Mouse (Mus musculus): ENCODE measurements at regions not wholly inside any gene's neighbourhood (a gene's known extent, or its start where the extent isn't known, plus 50 kb on each side); places are given as distances from the start of the nearest gene placed in this dataset.

DNA sequence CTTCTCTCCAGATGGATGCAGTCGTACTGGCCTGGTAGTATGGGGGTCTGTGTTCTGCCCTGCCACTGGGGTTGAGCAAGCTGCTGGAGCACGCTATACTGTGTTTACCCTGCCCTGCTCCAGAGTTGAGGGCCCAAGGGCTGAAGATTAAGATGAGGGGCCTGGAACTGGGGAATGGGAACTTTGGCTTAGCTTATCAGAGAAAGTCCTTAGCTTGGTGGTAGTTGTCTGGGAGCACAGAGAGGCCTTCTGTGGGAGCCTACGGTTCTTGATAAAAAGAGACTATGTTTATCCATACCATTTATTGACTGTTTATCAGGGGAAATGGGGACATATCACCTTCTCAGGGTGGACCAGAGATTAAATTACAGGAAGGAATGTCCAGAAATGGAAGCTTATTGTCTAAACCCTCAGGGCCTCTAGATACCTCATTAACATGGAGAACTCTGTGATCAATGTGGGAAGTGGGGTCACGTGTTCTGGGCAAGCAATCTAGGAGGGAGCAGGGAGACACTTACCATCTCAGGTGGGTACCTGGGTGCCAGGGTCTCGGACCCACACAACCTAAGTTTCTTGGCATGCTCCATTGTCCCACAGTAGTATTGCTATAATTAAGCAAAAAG lies 58.7 kb downstream of the Mycn start:
- no peak for DNase-seq (ENCODE audit: low spot score in 2 of 2)

DNA sequence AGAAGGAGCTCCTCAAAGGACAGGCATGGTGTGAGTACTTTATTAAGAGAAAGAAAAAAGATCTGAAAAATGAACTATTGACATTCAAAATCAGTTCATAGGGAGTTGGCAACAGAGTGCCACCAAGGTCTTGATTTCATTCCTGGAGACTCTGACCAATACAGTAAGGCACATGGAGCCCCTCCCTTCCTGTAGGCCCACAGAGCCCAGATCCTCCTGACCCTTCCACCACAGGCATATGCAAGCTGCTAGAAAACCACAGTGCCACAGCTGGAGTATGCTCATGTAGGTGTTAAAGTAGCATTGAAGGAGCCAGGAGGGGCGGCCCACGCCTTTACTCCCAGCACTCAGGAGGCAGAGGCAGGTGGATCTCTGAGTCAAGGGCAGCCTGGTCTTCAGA lies 63.7 kb downstream of the Mycn start:
- DNase-seq (ENCODE audit: low spot score in 2 of 2): no peak

DNA sequence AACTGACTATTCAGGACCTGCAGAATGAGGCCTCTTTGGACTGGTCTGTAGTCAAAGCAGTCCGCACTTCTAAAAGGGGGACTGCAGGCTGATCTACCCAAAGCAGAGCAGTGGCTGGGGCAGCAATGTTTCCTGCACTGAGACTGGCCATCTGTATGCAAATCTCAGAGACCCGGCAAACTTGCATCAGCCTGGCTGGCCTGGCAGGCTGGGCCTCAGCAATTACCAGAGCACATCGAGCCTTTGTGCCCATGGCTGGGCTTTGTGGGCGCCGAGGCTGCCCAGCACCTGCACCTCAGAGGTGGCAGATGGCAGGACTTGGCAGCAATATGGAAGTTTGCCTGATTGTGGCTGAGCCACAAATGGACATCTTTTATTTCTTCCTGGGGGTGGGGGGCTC lies 64.2 kb downstream of the Mycn start:
- peak; percentile 53 to 73 for DNase-seq (ENCODE audit: low spot score in 2 of 2)

DNA sequence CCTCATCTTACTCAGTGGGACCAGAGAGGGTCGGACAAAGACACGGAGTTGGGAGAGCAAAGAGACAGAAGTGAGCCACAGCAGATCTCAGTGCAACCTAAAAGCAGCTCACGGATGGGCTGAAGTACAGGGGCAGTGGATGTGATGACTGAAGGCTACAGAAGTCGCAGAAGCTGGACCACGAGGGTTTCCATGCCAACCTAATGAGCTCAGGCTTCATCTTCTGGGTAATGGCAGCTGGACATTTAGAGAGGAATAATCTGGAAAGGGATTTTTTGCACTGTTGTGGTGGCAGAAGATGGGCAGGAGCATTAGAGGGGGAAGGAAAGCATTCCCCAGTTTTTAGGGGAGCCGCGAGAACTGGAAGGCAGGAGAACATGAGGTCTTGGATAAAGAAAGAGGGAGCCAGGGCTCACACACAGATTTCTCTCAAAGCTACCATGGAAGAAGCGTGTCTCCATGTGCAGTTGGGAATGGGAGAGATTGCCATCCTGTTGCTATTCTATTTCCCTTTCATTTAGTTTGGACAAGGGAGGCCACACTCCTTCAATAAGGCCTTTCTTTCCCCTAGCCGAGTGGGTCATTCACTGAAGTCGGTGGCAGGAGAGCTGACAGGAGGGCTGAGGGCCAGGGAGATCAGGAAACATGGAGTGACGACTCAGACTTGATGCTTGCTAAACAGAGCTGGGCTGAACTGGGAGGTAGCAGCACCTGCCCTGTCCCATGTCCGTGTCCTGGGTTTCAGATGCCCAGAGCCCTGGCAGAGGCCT lies 65.6 kb downstream of the Mycn start:
- DNase-seq (ENCODE audit: low spot score in 2 of 2): no peak

DNA sequence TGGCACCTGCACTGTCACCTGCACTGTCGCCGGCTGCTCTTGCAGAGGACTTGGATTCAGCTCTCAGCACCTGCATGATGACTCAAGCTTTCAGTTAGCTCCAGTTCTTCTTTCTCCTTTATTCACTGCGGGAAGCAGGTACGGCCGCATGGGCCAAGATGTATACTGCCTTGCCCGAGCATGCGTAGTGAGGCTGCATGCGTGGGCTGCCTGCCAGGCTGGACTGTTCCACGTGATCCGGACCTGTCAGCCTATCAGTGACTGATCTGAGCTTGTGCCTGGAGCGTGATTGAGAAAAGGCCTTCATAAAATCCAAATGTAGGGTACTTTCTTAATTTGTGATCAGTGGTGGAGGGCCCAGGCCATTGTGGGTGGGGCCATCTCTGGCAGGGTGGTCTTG lies 68.2 kb downstream of the Mycn start:
- no peak for DNase-seq (ENCODE audit: low spot score in 2 of 2)

DNA sequence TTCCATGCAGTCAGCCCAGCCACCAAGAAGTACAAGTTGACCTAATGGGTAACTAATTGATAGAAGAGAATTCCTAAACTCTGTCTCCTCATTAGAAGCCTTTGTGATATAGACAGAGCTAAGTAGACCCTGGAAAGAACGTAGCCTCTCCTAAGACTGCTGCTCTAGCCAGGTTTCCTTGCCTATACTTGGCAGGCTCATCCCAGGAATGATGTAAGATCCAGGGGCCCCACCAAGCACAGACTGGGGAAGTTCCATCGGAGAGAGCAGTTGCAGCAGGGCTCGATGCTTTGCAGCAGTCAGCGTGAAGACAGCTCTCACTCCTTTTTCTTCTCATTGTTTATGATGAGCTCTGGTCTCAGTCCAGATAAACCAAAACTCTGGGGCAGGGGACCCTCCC lies 68.7 kb downstream of the Mycn start:
- no peak for DNase-seq (ENCODE audit: low spot score in 2 of 2)

DNA sequence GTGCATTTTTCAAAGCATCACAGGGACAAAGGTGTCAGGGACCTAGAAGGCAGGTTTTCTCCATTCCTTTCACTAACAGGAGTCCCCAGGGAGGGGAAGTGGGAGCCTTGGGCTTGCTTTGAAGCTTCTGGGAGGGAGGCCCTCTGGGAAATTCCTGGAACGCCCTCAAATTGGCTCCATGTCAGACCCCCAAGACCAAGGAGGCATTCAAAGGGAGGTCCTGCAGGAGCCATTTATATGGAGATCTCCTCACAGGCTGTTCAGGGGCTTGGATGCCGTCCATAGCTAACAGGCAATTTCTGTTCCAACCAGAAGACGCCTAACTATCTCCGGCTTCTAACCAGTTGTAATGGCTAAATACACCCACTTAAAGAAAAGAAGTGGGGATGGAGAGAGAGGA lies 70.4 kb downstream of the Mycn start:
- DNase-seq (ENCODE audit: low spot score in 2 of 2): peak; percentile 47 to 80

DNA sequence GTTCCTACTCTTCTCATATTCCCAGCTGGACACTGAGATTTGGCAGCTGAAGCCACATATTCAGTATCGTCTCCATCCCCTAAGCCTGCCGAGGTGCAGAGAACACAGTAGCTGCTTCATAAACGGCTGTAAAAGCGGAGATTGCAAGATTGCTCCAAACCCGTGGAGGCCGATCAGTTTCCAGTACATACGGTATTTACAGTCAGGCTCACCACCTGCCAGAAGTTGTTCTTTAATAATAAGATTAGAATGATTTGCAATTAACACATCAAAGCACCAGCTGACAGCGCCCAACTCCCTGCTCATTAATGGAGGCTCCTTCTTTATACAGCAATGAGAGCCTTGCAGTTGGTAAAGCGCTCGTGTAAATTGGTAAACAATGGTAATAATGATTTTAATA lies 75.1 kb downstream of the Mycn start:
- peak; percentile 20 to 23 for DNase-seq (ENCODE audit: low spot score in 2 of 2)

DNA sequence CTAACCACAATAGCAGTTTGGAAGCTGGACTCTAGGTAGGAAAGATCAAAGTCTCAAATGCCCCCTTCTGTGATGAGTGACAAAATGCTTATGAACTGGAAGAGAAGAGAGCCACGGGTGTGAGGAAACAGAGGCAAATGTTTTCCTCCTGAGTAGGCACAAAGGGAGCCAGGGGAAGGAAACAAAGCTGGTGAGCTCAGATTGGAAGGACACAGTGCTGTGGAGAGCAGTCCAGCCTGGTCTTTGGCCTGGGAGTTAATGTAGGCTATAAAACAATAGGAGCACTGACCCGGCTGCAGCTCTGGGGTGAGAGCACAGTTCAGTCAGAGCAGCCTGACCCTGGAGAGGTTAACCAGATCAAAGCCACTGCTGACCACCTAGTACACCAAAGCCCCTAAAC lies 91.0 kb downstream of the Mycn start:
- DNase-seq (ENCODE audit: low spot score in 2 of 2): no peak

DNA sequence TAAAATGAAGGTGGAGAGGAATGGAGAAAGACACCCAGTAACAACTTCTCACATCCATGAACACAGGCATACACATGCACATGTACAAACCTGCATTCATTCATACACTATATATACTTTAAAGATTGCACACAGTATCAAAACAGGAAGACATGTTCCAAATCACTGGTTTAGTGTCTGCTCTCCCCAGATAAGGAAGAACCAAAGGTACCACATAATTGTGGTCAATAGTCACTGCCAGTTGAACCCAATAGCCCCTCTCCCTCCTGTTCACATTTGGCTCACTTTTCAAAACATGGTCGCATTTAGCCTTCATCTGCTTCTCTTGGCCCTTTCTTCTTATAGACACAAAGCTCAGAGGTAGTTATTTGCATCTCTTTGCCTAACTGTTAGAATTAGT lies 95.0 kb downstream of the Mycn start:
- DNase-seq (ENCODE audit: low spot score in 2 of 2): no peak

DNA sequence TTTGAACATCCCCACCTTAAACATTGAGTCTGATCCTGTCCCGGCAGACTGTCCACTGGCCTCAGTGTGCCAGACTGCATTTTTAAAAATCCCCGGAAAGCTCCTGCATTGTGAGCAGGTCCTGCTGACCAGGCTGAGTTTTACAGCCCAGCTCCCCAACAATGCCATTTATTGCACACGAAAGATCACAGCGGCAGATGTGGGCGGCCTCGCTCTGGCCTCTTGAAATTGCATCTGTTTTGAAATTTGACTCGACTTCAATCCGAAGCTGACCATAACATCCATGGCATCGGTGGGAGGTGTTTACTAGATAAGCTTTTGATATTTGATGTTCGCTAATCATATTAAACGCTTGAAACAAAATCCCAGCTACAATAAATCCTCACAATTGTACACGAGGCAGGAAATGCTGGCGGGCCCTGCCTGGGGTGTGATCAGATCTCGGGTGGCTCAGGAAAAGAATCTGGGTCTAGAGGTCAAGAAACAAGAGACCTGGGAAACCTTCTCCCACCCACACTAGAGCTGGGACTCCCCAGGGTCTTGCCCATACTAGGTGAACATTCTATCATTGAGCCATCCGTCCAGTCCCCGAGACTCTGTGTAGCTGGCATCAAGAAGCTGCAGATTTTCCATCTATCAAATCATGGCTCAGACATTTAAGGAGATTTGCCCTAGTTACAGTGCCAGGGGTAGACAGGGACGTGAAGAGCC lies 99.3 kb downstream of the Mycn start:
- no peak for DNase-seq (ENCODE audit: low spot score in 2 of 2)

DNA sequence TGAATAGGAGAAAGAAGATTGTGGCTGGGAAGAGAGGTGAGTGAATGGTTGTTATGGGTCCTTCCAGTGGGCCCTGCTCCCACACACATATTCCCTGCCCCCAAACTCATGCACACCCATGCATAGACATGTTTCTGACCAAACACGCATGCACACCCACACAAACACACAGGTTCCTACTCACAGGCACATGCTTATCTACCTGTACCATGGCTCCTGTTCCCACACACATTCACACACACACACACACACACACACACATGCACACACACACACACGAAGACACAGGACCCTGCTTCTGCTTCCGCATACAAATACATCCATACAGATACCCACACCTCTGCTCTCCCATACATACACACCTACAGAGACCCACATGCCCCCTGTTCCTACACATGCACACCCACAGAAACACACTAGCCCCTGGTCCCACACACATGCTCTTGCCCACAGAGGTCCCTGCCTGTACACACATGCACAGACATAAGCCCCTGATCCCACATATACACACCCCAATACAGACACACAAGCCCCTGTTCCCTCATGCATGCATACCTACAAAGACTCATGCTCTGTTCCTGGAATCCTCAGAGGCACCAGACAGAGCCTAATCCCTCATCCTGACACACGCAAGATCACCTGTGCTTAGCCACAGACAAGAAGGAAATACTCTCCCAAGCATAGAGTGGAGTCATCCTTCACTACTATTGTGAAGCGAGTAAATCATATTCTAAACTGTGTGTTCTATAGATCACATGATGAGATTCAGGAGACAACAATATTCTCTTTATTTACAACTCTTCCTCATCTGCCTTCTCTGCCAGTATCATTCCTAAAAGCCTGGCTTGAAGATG lies 100.1 kb downstream of the Mycn start:
- DNase-seq (ENCODE audit: low spot score in 2 of 2): no peak

DNA sequence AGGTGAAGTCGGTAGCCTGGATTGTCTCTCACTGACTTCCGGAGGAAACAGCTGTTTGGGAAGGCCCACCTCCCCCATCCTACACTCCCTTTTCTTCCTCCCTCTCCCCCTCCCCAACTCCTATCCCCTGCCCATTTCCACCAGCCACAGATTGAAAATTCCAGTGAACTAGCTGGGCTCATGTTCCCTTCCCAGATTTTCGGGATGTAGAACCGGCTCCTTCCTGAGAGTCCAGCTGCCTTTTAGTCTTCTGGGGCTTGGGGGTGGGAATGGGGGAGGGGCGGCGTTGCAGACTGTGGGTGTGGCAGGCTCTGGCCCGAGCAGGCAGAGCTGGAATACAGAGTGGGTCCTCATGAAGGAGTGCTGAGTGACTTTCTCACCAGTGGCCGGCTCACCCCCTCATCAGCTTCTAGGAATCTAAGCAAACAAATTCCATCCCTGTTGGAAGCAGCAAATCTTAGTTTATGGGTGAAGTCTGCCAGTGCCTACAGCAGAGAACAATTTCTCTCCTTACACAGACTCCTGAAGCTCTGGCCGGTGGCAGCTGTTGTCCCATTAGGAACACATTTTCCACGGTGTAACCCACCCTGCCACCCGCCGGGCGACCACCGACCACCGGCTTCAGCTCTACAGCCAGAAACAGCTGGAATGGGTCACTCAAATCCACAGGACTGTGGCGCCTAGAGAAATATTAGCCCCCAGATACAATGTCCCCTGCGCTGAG lies 100.9 kb downstream of the Mycn start:
- DNase-seq (ENCODE audit: low spot score in 2 of 2): no peak

DNA sequence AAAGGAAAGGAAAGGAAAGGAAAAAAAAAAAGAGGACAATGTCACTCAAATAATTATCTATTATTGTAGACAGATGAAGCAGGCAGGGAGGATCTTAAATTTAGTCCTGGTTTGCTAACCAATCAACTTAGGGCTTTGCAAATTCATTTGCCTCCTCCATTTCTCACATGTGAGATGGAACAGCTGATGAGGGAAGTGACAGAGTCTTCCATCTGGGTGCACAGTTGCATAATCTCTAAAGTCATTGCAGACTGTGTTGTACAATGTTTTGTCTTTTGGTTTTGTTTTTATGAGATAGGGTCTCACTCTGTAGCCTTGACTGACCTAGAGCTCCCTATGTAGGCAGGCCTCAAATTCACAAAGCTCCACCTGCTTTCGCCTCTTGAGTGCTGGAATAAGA lies 103.9 kb downstream of the Mycn start:
- peak in 1 of 2 experiments; percentile 32 for DNase-seq (ENCODE audit: low spot score in 2 of 2)

DNA sequence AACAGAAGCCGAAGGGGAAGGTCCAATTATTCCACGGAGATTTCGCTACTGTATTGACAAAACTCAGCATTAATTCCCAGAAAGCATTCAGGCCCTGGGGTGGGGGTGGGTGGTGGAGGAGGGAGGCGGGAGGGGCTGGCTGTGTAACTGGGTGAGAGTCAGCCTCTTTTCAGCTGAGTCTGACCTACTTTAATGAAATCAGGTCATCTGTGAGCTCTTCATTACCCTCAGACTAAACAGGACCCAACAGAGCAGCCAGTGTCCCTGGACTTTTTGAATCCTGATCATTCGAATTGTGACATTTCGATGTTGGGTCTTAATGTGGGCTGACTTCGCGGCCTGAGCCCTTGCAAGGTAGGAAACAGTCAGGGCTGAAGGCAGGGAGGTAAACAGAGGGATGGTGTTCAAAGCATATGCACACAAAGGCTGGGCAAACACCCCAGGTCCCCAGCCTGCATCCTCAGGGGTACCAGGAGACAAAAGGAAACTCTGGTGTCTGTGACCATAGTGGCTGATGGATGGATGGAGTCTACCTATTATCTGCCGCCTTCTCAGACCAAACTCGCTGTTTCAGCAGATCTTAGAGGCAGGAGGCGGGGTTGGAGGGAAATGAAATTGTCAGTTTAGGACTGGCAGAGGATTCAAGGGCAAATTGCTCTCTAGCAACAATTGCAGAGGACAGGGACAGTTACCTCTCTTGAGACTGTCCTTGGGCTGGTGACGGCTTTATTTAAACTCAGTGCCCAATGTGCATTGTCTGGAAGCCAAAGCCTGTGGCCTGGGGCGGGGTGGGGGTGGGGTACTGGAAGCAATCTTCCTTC lies 113.7 kb downstream of the Mycn start:
- no peak for DNase-seq (ENCODE audit: low spot score in 2 of 2)

DNA sequence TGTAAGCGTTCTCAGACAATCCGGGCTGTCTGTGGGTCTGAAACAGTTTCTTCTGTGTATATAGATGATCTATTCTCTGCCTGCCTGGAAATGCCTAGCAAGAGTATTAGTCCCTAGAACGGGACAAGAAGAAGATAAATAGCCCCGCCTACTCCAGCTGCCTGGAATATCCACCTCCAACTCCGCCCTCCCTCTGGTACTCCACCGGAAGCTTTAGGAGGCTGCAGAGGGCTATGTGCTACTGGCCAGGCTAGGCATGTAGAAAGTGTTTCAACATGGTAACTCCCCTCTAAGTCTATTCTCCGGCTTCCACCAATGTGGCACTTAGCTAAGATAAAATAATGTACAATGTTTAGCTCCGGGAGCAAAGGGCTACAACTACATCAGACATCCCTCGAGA lies 114.3 kb downstream of the Mycn start:
- no peak for DNase-seq (ENCODE audit: low spot score in 2 of 2)

DNA sequence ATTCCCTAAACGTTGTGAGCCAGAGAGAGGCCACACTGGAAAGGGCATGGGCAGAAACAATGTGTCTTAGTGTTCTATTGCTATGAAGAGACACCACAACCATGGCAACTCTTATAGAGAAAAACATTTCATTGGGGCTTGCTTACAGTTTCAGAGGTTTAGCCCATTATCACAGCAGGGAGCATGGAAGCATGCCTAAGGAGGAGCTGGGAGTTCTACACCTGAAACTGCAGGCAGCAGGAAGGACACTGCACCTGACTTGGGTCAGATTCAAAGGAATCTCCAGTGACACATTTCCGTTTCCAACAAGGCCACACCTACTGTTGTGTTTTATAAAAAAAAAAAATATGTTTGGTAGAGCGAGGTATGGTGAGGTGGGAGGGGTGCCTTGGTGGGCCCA lies 115.3 kb downstream of the Mycn start:
- DNase-seq (ENCODE audit: low spot score in 2 of 2): no peak

DNA sequence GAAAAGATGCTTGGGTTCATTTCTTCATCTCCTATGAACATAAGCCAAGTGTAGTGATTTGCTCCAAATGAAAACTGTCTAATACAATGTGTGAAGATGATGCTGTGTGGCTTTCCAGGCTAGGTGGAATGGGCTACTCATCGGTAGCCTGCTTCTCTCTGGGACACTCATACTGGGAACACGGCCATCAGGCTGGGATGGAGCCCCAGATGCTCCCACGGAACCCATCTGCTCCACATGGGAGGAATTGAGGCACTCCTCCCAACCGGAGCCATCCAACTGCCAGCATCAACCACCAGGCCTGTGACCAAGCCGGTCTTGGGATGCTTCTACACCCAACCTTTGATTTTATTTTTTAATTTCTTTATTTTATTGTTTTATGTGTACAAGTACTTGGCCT lies 115.9 kb downstream of the Mycn start:
- peak; percentile 70 to 87 for DNase-seq (ENCODE audit: low spot score in 2 of 2)

DNA sequence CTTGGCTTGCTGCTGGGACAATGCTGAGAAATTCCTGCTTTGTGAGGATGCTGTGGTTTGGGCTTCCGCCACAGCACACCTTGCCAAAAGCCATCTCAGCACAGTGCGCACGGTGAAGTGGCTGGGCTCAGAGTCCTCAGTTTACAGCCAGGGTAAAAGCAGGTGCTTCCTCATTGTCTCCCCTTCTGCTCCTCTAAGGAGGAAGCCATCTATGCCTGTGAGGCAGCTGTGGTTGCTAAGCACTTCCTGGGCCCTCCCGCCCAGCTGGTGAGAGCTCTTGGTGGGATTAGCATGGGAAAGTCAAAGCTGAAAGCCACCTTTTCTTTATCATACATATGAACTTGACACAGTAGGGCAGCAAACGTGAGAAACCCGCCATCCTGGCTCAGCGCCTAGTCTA lies 120.2 kb downstream of the Mycn start:
- no peak for DNase-seq (ENCODE audit: low spot score in 2 of 2)

Measured in layer of hippocampus, postnatal 14 days (tissue).